22 mouse cellular contexts compared by ENCODE assay signal in the genomic region with DNA sequence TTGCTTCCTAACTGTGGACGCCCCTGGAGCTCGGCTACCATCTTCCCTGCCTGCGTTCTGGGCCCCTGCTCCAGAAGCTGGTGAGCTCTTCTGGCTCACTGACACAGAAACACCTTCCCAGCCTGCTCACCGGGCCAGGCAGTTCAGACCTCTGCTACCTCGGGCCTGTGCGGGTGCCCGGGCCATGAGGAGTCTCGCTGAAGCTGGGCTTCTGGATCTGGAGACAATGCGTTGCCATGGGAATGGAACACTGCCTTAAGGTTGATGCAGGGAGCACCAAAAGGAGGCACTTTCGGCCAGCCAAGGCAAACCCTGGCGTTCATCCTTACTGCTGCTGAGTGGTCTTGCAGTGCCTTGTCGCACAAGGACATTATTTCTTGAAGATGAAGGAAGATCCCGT. TPM values are rescaled to one million over a fixed set of nuclear protein-coding genes. Genes with fewer than 3 reads are reported as not detected.
"Had no signal": no experiment of that assay in that cellular context is flagged by ENCODE, and none has a peak within 500 bp of the region (broad histone marks: within the 10 kb centered on the region; RNA-seq: fewer than 3 reads in every experiment).

Gene Ttc23l, minus strand, starts transcription at position 204 of the 400 bp plus-strand sequence.

- H3K9me3 ChIP-seq: midbrain, embryonic 10.5 days; midbrain, embryonic 13.5 days; midbrain, embryonic 15.5 days; neural tube, embryonic 12.5 days; stomach, embryonic 15.5 days had no signal

- H3K4me1 ChIP-seq: midbrain, embryonic 10.5 days; midbrain, embryonic 13.5 days; midbrain, embryonic 15.5 days; neural tube, embryonic 12.5 days; stomach, embryonic 15.5 days had no signal

- H3K27ac ChIP-seq: midbrain, embryonic 10.5 days; midbrain, embryonic 13.5 days; midbrain, embryonic 15.5 days; neural tube, embryonic 12.5 days; stomach, embryonic 15.5 days; stomach, postnatal 0 days had no signal

- DNase-seq: lung, adult 18-20 months; lung, embryonic 14.5 days; lung, postnatal 10 days; lung, postnatal 4 days; right cerebral cortex, postnatal 14 days; thymus, adult 2 months; thymus, postnatal 14 days; thymus, postnatal 36 days had no signal

- H3K9ac ChIP-seq: lung, embryonic 14.5 days; midbrain, embryonic 13.5 days; midbrain, embryonic 15.5 days; neural tube, embryonic 12.5 days; stomach, embryonic 15.5 days had no signal

- ATAC-seq: midbrain, embryonic 13.5 days; midbrain, embryonic 15.5 days had no signal

- H3K4me2 ChIP-seq: lung, embryonic 14.5 days; midbrain, embryonic 13.5 days; midbrain, embryonic 15.5 days; neural tube, embryonic 12.5 days; stomach, embryonic 15.5 days had no signal

- H3K36me3 ChIP-seq: midbrain, embryonic 10.5 days; midbrain, embryonic 13.5 days; midbrain, embryonic 15.5 days; neural tube, embryonic 12.5 days; stomach, embryonic 15.5 days had no signal

- H3K27me3 ChIP-seq: midbrain, embryonic 13.5 days; midbrain, embryonic 15.5 days; neural tube, embryonic 12.5 days; stomach, embryonic 15.5 days had no signal

- H3K4me3 ChIP-seq: midbrain, embryonic 10.5 days; midbrain, embryonic 13.5 days; midbrain, embryonic 15.5 days; neural tube, embryonic 12.5 days; stomach, embryonic 15.5 days had no signal

RNA-seq across cellular contexts. Expression of gene Ttc23l, which starts in this region (rescaled TPM):
- total RNA-seq: megakaryocyte, adult 5-6 weeks; megakaryocyte-erythroid progenitor cell, adult 5-6 weeks; midbrain, postnatal 0 days; neutrophil, adult 5-6 weeks had no signal
- polyA plus RNA-seq: liver, embryonic 16.5 days; lung, embryonic 14.5 days; lung, embryonic 16.5 days; midbrain, embryonic 10.5 days; midbrain, embryonic 13.5 days; midbrain, embryonic 15.5 days; midbrain, postnatal 0 days; neural tube, embryonic 12.5 days; neural tube, embryonic 14.5 days; spleen, adult 2 months; stomach, embryonic 15.5 days; stomach, postnatal 0 days; thymus, adult 2 months had no signal
